Mouse (Mus musculus): Measurements from ENCODE around the gene Fgfr1op2.

The Fgfr1op2 gene

GRCm38 (mm10) chr6:146641621-146642210 lies 64.7 kb downstream of the Fgfr1op2 start:
- DNase-seq (ENCODE audit: extremely low spot score, low spot score), result no peak

- DNase-seq (ENCODE audit: extremely low spot score, low spot score), result peak; percentile 98
Observed at GRCm38 (mm10) chr6:146642276-146643183, 65.5 kb downstream of the Fgfr1op2 start, which contains the start of the genes Med21 and Tm7sf3. Gene Med21, plus strand, starts transcription at chr6:146642547. Gene Tm7sf3, minus strand, starts transcription at chr6:146642824.

GRCm38 (mm10) chr6:146643184-146643570 lies 66.2 kb downstream of the Fgfr1op2 start:
- DNase-seq (ENCODE audit: extremely low spot score, low spot score), result no peak

Measured in neural tube, embryonic 10.5 days (tissue).